Mouse (Mus musculus): ENCODE data around the gene Tnrc6b.
"Not testable (repeated sequence)": the region's sequence is repeated elsewhere in the genome, so short reads cannot be mapped to it uniquely, and the experiment has no call there.

The Tnrc6b gene

GRCm38 (mm10) chr15:80702910-80703309, 8.2 kb upstream of the Tnrc6b start:
- DNase-seq (ENCODE audit: low spot score): no peak

- no peak for DNase-seq (ENCODE audit: low spot score)
Observed at GRCm38 (mm10) chr15:80703495-80703894, 7.6 kb upstream of the Tnrc6b start.

GRCm38 (mm10) chr15:80704267-80704666, 6.8 kb upstream of the Tnrc6b start:
- DNase-seq (ENCODE audit: low spot score): peak; percentile 86

GRCm38 (mm10) chr15:80705828-80706549, 5.1 kb upstream of the Tnrc6b start:
- peak; percentile 86 for DNase-seq (ENCODE audit: low spot score)

GRCm38 (mm10) chr15:80706596-80706995, 4.5 kb upstream of the Tnrc6b start:
- no peak for DNase-seq (ENCODE audit: low spot score)

DNA sequence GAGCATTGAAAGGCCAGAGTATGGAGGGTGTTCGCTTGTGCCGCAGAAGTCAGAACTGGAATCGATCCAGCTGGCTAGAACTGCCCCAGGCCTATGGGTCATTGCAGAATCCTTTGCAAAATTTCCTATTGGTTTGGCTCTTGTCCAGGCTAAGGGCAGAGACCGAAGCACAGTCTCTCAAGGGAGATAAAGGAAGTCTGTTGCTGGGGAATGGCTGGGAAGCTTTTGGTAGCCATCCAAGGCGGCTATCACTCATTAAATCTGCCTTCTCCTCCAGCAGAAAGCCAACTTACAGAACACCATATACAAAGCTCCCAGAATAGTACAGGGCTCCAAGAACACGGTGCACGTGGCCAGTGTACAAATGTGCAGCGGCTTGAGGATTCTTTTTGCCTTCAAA, 4.0 kb upstream of the Tnrc6b start:
- DNase-seq (ENCODE audit: low spot score): no peak

DNA sequence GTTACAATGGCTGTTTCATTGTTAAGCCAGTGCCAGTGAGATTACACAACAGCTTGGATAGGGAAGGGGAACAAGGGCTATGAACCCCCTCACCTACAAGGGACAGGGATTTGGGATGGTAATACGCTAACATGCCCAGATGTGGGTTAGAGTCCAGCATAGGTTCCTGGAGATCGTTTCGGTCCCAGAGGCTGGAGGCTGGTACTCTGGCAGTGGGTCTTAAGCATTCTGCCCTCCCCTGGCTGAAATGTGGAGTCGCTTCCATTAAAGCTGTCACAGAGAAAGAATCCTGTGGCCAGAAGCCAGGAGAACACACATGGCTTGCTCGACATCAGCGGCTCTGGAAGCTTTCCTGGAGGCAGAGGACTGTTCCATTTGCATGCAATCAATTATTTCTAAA, 1.5 kb upstream of the Tnrc6b start:
- peak; percentile 74 for DNase-seq (ENCODE audit: low spot score)

- no peak for DNase-seq (ENCODE audit: low spot score)
Observed at GRCm38 (mm10) chr15:80710257-80710607, 881 bp upstream of the Tnrc6b start.

- DNase-seq (ENCODE audit: low spot score): peak; percentile 70
Observed at GRCm38 (mm10) chr15:80711401-80712151, 463 bp downstream of the Tnrc6b start.

- DNase-seq (ENCODE audit: low spot score): no peak
Observed at GRCm38 (mm10) chr15:80714299-80714698, 3.2 kb downstream of the Tnrc6b start.

- DNase-seq (ENCODE audit: low spot score): no peak
Observed at GRCm38 (mm10) chr15:80716631-80717135, 5.6 kb downstream of the Tnrc6b start.

DNA sequence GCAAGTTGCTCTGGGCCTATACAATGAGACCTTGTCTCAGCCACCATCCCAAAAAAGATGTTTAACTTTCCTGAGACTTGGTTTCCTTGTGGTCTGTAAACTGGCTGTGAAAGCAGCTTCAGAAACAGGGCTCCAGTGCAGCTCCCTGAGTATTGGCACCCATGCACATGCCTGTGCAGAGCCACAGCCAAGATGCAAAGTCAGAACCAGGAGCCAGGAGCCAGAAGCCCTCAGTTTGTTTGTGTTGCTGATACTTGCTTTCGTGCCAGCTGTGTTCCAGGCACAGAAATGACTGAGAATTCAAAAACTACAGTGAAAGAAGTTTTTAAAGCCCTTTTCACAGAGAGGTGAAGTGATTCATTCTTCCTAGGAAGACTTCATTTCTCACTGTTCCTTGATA, 6.3 kb downstream of the Tnrc6b start:
- DNase-seq (ENCODE audit: low spot score): no peak

DNA sequence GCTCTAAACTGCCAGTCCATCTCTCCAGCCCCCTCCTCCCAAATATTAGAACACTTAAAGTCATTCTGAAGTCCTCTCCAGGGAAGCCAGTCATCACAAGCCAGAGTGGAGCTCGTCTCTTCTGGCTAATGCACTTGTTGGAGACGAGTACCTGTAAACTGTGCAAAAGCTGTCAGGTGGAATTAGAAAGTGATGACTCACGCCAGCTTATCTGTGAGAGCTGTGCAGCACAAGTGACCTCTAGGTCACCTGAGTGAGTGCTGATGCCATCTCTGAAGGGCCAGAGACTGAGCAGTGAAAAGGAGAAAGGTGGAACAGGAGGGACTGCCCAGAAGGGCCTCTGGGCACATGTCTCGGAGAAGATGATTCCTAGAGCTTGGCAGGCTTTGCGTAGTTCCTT, 9.1 kb downstream of the Tnrc6b start:
- no peak for DNase-seq (ENCODE audit: low spot score)

- DNase-seq (ENCODE audit: low spot score): no peak
Observed at GRCm38 (mm10) chr15:80721861-80722260, 10.7 kb downstream of the Tnrc6b start.

GRCm38 (mm10) chr15:80722366-80722765, 11.3 kb downstream of the Tnrc6b start:
- no peak for DNase-seq (ENCODE audit: low spot score)

DNA sequence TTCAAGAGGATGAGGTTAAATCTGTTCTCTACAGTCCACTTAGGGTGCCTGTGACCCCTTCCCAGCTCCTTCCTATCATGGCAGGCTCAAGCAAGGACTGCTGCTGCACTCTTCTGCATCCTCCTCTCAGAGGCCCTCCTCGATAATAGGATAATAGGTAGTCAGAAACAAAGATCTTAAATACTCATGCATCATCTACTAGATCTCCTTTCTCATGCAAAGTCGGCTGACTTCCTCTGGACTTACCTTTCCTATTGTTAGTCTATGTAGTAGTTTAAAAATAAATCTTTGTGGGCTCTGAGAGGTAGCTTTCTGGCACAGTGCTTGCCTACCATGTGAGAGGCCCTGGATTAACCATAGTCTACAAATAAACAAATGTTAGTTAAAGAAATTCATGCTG, 18.4 kb downstream of the Tnrc6b start:
- DNase-seq (ENCODE audit: low spot score): no peak

GRCm38 (mm10) chr15:80731043-80731442, 19.9 kb downstream of the Tnrc6b start:
- no peak for DNase-seq (ENCODE audit: low spot score)

GRCm38 (mm10) chr15:80731511-80731910, 20.4 kb downstream of the Tnrc6b start:
- no peak for DNase-seq (ENCODE audit: low spot score)

GRCm38 (mm10) chr15:80732266-80733030, 21.3 kb downstream of the Tnrc6b start:
- no peak for DNase-seq (ENCODE audit: low spot score)

- DNase-seq (ENCODE audit: low spot score): no peak
Observed at GRCm38 (mm10) chr15:80735300-80735699, 24.2 kb downstream of the Tnrc6b start.

- not testable (repeated sequence) for DNase-seq (ENCODE audit: low spot score)
Observed at GRCm38 (mm10) chr15:80735708-80736107, 24.6 kb downstream of the Tnrc6b start.

- DNase-seq (ENCODE audit: low spot score): no peak
Observed at GRCm38 (mm10) chr15:80736553-80736952, 25.4 kb downstream of the Tnrc6b start.

- no peak for DNase-seq (ENCODE audit: low spot score)
Observed at GRCm38 (mm10) chr15:80738244-80738643, 27.1 kb downstream of the Tnrc6b start.
